Mouse (Mus musculus) heart, postnatal 36 days (tissue): ENCODE data around the gene Olfr1359. TPM values are rescaled to one million over a fixed set of nuclear protein-coding genes. Genes with fewer than 3 reads are reported as not detected.
"Not testable (repeated sequence)": the region's sequence is repeated elsewhere in the genome, so short reads cannot be mapped to it uniquely, and the experiment has no call there.

Experiments used
- DNase-seq, 2 experiments: peaks; one replicate each; pipeline ENCODE4 v3.0.0; 2021 to 2022
- intact Hi-C: fragments of 180-260 bp; cut with DNase I; formaldehyde crosslinking; loops from one replicate; pipeline ENCODE4 v1.15.1; 2025
- total RNA-seq, 2 experiments: library from RNA; stranded (reverse); gene quantifications; 2 replicates each; pipeline ENCODE4 v1.2.3; 2021

Olfr1359 gene
- total RNA-seq = not detected

- intact Hi-C loops = no loop called here
Measured at GRCm38 (mm10) chr13:21697811-21698210, at the start of gene Olfr1359. Olfr1359 (plus strand) TSS chr13:21698111.

GRCm38 (mm10) chr13:21663286-21663685 lies 34.6 kb upstream of the Olfr1359 start, which contains the start of gene Olfr1361:
Olfr1361 (minus strand) TSS chr13:21663386.
- no peak for DNase-seq
- intact Hi-C loops = no loop called here

More at GRCm38 (mm10) chr13:21697811-21698210, at the start of gene Olfr1359:
- DNase-seq = no peak

DNA sequence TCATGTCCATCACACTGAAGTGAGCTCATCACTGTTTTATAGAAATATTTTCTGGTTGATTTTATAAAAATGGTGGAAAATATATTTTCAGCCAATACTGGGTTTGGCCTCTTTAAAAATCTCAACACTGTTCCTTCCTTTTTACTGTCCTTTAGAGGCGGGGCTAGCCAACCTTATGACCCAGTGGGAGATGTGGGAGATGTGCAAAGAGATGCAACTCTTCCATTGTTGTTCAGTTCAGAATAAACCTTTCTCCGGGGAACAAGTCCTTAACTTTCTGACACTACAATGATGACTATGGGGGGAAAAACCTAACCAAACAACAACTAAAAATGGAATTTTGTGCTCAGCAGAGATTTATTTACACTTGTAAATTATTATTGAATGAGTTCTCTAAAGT lies 20.6 kb upstream of the Olfr1359 start, which contains the start of gene Olfr1360:
Gene Olfr1360, minus strand, starts transcription at position 101 of the 400 bp plus-strand sequence.
- DNase-seq = no peak
- intact Hi-C loops = no loop called here

GRCm38 (mm10) chr13:21706669-21707068 lies 8.8 kb downstream of the Olfr1359 start:
- intact Hi-C loops = no loop called here
- DNase-seq = no peak

DNA sequence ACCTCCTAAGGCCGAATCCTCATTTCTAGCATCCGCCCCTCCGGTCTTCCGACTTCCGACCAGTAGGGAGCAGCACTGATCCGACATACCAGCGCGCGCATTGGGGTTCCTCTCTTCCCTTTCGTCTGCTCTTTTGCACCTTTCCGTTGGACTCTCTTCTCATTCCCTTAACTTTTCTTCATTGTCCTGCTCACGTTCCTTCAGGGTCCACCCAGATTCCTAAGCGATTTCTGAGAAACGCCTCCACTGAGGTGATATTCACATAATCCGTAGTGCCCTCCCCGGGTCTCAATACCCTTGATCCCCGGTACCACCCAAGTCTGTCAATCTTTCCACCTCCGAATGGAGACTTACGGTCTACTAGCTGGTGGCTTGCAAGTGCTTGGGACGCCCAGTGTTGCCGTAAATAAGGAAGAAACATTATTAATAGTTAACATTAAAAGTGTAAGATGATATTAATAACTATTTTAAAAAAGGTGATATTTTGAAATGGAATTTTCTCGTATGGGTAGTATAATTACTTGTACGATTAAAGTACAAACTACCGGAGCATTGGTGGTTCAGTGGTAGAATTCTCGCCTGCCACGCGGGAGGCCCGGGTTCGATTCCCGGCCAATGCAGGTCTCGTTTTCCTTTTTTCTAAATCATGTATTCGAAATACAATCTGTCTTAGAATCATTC lies 12.3 kb downstream of the Olfr1359 start:
- intact Hi-C loops = loop anchor here (2.0 to 10.0 kb wide), 13 partner anchors 37 to 1912 kb away; partner anchors contain the start of genes Hist1h1b, Hist1h1e, Hist1h2an and Hist1h2be
- peak; percentile 90 to 92 for DNase-seq

DNA sequence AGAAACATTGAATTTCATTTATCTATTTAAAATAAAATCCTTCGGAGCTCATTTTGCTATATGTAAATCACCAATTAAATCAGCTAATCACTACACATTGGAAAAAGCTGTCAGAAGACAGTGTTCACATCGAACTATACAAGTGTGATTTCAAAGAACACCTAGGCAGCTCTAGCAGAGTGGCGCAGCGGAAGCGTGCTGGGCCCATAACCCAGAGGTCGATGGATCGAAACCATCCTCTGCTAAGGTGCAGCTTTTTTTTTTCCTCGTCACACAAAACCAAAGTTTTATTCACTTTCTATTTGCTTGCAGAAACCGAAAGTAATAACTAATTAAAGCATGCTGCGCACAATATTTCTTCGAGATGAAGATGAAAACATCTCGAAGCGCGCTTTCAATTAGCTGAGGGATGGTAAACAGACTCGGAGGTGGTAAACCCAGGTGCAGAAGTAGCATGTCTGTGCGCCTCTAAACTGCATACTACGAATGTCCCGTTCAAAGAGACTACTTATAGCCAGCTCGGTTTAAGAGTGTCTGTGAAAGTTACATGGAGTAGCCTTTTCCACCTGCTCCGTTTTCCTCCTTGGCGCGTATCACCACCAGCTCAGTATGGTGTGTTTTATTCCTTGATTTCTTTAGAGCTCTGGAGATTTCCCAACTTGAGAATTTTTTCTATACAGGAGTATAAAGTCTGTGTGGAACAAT lies 13.1 kb downstream of the Olfr1359 start:
- intact Hi-C loops = loop anchor here (2.0 to 10.0 kb wide), 13 partner anchors 36 to 1911 kb away; partner anchors contain the start of genes Hist1h1b, Hist1h1e, Hist1h2an and Hist1h2be
- DNase-seq = peak; percentile 85

DNA sequence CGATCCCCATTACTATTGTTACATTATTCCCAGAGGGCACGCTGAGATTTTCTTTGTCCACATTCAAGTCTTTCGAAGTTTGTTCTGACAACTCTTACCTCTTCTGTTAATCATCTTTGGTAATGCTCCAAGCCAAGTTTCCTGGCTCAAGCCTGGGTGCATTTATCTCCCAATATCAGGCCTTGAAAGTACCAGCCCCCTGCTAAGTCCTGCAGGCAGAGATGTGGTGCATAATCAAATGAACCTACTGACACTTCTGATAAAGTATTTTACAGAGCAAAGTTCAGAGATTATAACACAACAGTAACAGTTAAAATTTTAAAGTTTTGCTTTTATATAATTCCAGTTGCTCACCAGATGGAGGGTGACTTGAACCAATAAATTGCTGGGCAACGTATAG lies 13.8 kb downstream of the Olfr1359 start:
- DNase-seq = no peak
- intact Hi-C loops = loop anchor here (2.0 to 10.0 kb wide), 13 partner anchors 36 to 1911 kb away; partner anchors contain the start of genes Hist1h1b, Hist1h1e, Hist1h2an and Hist1h2be

DNA sequence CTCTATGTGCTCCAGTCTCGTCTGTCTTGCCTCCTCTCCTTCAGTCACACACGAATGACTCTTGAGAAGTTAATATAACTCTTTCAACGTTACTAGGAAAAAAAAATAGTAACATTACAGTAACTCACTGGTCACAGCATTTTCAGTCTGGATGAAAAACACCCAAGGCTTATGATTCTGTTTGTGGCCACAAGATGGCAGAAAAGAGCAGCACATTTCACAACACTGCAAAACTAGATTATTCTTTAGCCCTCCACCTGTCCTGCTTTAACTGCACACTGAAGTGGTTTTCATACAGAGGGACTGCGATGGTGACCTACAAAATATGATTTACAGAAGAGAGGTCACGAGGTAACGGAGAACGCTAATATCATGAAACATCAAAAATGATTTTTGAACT lies 16.8 kb downstream of the Olfr1359 start:
- DNase-seq = peak; percentile 69 to 72

GRCm38 (mm10) chr13:21715131-21715863 lies 17.4 kb downstream of the Olfr1359 start:
- intact Hi-C loops = loop anchor here (5.0 to 10.0 kb wide), 6 partner anchors 70 to 1967 kb away; partner anchors contain the start of genes Hist1h1b, Hist1h2ac, Hist1h2ag and Hist1h2an

More for the DNA sequence above, 16.8 kb downstream of the Olfr1359 start:
- intact Hi-C loops = loop anchor here (1.0 to 10.0 kb wide), 15 partner anchors 20 to 1968 kb away; partner anchors contain the start of genes Hist1h1b, Hist1h1e, Hist1h2ac and Hist1h2ag

GRCm38 (mm10) chr13:21715864-21716539 lies 18.1 kb downstream of the Olfr1359 start, which contains the start of the genes Hist1h2bl and Hist1h2ai:
Hist1h2bl (minus strand) TSS chr13:21716143.
Hist1h2ai (plus strand) TSS chr13:21716422.
- DNase-seq = peak; percentile 63 to 78
- intact Hi-C loops = loop anchor here (5.0 to 10.0 kb wide), 6 partner anchors 69 to 1966 kb away; partner anchors contain the start of genes Hist1h1b, Hist1h2ac, Hist1h2ag and Hist1h2an

More at GRCm38 (mm10) chr13:21715131-21715863, 17.4 kb downstream of the Olfr1359 start:
- peak in 1 of 2 experiments; percentile 5 for DNase-seq

GRCm38 (mm10) chr13:21716540-21717391 lies 18.9 kb downstream of the Olfr1359 start:
- intact Hi-C loops = loop anchor here (5.0 to 10.0 kb wide), 6 partner anchors 68 to 1966 kb away; partner anchors contain the start of genes Hist1h1b, Hist1h2ac, Hist1h2ag and Hist1h2an
- peak; percentile 2 to 12 for DNase-seq

GRCm38 (mm10) chr13:21717397-21718357 lies 19.8 kb downstream of the Olfr1359 start, which contains the start of gene Hist1h3h:
Hist1h3h (plus strand) TSS chr13:21717659.
- DNase-seq = peak; percentile 74 to 78
- intact Hi-C loops = loop anchor here (5.0 to 10.0 kb wide), 6 partner anchors 67 to 1965 kb away; partner anchors contain the start of genes Hist1h1b, Hist1h2ac, Hist1h2ag and Hist1h2an

DNA sequence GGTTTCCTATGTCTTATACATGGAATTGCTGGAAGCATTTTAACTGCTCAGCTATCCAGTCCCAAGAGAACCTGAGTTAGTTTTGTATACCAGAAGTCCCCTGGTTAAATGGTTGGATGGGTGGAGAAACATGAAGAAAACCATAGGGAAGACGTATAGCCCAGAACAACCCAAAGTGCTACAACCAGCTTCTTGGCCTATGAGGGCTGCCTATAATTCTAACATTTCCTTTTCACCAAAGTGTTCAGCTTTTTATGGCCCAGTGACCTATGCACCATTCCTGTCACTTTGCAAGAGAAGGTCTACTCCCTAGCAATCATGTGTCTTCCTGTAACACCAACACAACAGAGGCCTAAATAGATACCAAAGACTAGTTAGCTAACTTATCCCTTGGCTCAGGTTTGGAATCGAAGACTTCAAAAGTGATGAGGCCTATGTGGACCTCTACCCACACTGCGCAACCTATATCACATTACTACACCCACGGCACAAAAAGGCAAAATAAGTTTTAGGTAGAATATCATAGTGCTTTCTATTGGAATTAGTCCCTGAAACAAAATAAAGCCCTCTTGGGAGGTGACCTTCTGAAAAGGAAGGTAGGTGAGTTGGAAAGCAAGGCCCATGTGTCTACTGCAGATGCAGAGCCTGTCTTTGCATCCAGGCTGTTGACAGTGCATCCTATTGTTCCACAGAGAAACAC lies 20.6 kb downstream of the Olfr1359 start:
- no peak for DNase-seq
- intact Hi-C loops = loop anchor here (5.0 to 10.0 kb wide), 6 partner anchors 66 to 1964 kb away; partner anchors contain the start of genes Hist1h1b, Hist1h2ac, Hist1h2ag and Hist1h2an

DNA sequence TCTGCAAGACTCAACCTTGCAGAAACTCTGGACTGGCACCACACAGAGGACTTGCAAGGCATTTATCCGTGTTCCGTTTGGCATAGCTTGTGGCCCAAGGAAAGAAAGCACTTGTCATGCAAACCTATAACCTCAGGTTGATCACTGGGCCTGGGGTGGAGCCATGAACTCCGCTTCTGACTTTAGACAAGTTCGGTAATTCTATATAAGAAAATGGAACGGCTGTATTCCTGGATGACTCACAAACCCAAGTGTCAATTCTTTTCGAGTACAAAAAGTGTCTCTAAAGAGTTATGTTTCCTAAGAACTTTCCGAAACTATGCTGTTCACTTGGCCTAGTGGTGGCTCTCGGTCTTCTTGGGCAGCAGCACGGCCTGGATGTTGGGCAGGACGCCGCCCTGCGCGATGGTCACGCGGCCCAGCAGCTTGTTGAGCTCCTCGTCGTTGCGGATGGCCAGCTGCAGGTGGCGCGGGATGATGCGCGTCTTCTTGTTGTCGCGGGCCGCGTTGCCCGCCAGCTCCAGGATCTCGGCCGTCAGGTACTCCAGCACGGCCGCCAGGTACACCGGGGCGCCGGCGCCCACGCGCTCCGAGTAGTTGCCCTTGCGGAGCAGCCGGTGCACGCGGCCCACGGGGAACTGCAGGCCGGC lies 23.3 kb downstream of the Olfr1359 start:
- intact Hi-C loops, DNase-seq: not testable (repeated sequence)

GRCm38 (mm10) chr13:21721757-21722372 lies 24.0 kb downstream of the Olfr1359 start, which contains the start of gene Hist1h2bm:
Hist1h2bm (plus strand) TSS chr13:21722044.
- intact Hi-C loops = not testable (repeated sequence)

More at GRCm38 (mm10) chr13:21721757-21722372, 24.0 kb downstream of the Olfr1359 start, which contains the start of gene Hist1h2bm:
- DNase-seq = peak; percentile 43 to 61
